Mouse (Mus musculus) stomach, postnatal 0 days (tissue): ENCODE measurements at regions not wholly inside any gene's neighbourhood (a gene's known extent, or its start where the extent isn't known, plus 50 kb on each side); places are given as distances from the start of the nearest gene placed in this dataset.

Source experiments
- ATAC-seq: fragments of 200-750 bp; cut with Nextera tagmentation; 2 replicates; pipeline ENCODE4 v1.8.0; 2017; ENCODE audit not compliant: low FRiP score, low TSS enrichment
- DNase-seq: peaks from one replicate; pipeline ENCODE4 v3.0.0-alpha.2; 2016; ENCODE audit warnings: low spot score
- H3K27ac ChIP-seq: fragments of 300-500 bp; sonication (generic); replicated peaks from 2 replicates; pipeline ENCODE4 v1.5.1; 2014; ENCODE audit warnings: mild to moderate bottlenecking, control low read depth
- H3K27me3 ChIP-seq: fragments of 300-500 bp; sonication (generic); 2 replicates; pipeline ENCODE4 v1.6.1; 2014; ENCODE audit warnings: low read length; ENCODE audit not compliant: control insufficient read depth, insufficient read depth
- H3K36me3 ChIP-seq: fragments of 300-500 bp; sonication (generic); 2 replicates; pipeline ENCODE4 v1.6.1; 2014; ENCODE audit warnings: low read length, mixed read lengths; ENCODE audit not compliant: control insufficient read depth, insufficient read depth
- H3K4me1 ChIP-seq: fragments of 300-500 bp; sonication (generic); replicated peaks from 2 replicates; pipeline ENCODE4 v1.6.1; 2014; ENCODE audit warnings: antibody characterized with exemption; ENCODE audit not compliant: control insufficient read depth, insufficient read depth
- H3K4me2 ChIP-seq: fragments of 300-500 bp; sonication (generic); replicated peaks from 2 replicates; pipeline ENCODE4 v1.6.1; 2014; ENCODE audit warnings: low read depth, mild to moderate bottlenecking, control low read depth, moderate library complexity
- H3K4me3 ChIP-seq: fragments of 300-500 bp; sonication (generic); 2 replicates; pipeline ENCODE4 v1.5.1; 2014; ENCODE audit warnings: low read depth, low read length, control low read depth
- H3K9ac ChIP-seq: fragments of 300-500 bp; sonication (generic); 2 replicates; pipeline ENCODE4 v1.6.1; 2014; ENCODE audit warnings: mild to moderate bottlenecking, low read length, control low read depth, mixed read lengths
- H3K9me3 ChIP-seq: fragments of 300-500 bp; sonication (generic); 2 replicates; pipeline ENCODE4 v1.6.1; 2016; ENCODE audit warnings: low read length; ENCODE audit not compliant: control insufficient read depth
- CTCF ChIP-seq: IDR thresholded peaks from 2 replicates; pipeline ENCODE4 v1.5.1; 2016; ENCODE audit warnings: antibody characterized with exemption, low read depth, mild to moderate bottlenecking, moderate library complexity
- EP300 ChIP-seq: optimal IDR thresholded peaks from 2 replicates; pipeline ENCODE3; 2016; ENCODE audit warnings: antibody characterized with exemption
- WGBS: fragments of 180-500 bp; shearing (Covaris S2); extraction: QIAGEN DNeasy Blood & Tissue Kit; methylation state at CpG from one replicate; pipeline ENCODE4 v1.1.7; 2014; 5-methylcytosine and 5-hydroxymethylcytosine counted together

- Histone ChIP-seq H3K36me3 (no peaks in the 10 kb centered on the region), H3K27me3 (no peaks in the 10 kb centered on the region), H3K27ac (no peak overlapping the region), H3K4me2 (no peak overlapping the region), H3K9me3 (no peaks in the 10 kb centered on the region), H3K4me1 (no peaks in the 10 kb centered on the region), H3K9ac (no peak overlapping the region), H3K4me3 (no peak overlapping the region)
- DNase-seq = no peak
- TF ChIP-seq CTCF = no peak
- TF ChIP-seq EP300 = no peak
- WGBS = 49% methylated on average over 5 of the region's 5 CpGs
- ATAC-seq = no peak
Observed at GRCm38 (mm10) chr13:35500891-35501290, 158.7 kb upstream of the Cdyl start.

- ATAC-seq (no peak), DNase-seq (peak; percentile 14)
- Histone ChIP-seq H3K36me3 (no peaks in the 10 kb centered on the region), H3K4me1 (no peaks in the 10 kb centered on the region), H3K9ac (no peak overlapping the region), H3K4me2 (no peak overlapping the region), H3K27me3 (no peaks in the 10 kb centered on the region), H3K9me3 (no peaks in the 10 kb centered on the region), H3K4me3 (no peak overlapping the region), H3K27ac (peak overlapping the region; percentile 49; the same call in 1 of the 2 replicates)
- TF ChIP-seq EP300 = no peak
- TF ChIP-seq CTCF = no peak
- WGBS = 55% methylated on average over 11 of the region's 11 CpGs
Observed at GRCm38 (mm10) chr13:35501351-35502146, 158.1 kb upstream of the Cdyl start.

GRCm38 (mm10) chr13:35502147-35502522 is 157.5 kb upstream of the Cdyl start:
- DNase-seq (no peak), ATAC-seq (no peak)
- H3K4me1 ChIP-seq = no peaks in the 10 kb centered on the region
- H3K4me3 ChIP-seq = no peak overlapping the region
- 44% methylated on average over 5 of the region's 5 CpGs for WGBS
- TF ChIP-seq CTCF (no peak), EP300 (peak; percentile 53)
- no peaks in the 10 kb centered on the region for H3K36me3 ChIP-seq
- H3K27me3 ChIP-seq = no peaks in the 10 kb centered on the region
- H3K27ac ChIP-seq = peak overlapping the region; percentile 49; the same call in 1 of the 2 replicates
- H3K9me3 ChIP-seq = no peaks in the 10 kb centered on the region
- no peak overlapping the region for H3K4me2 ChIP-seq
- no peak overlapping the region for H3K9ac ChIP-seq

GRCm38 (mm10) chr13:35503362-35503821 is 156.2 kb upstream of the Cdyl start:
- H3K4me2 ChIP-seq = no peak overlapping the region
- DNase-seq (peak; percentile 20), ATAC-seq (no peak)
- no peak overlapping the region for H3K27ac ChIP-seq
- 54% methylated on average over 17 of the region's 17 CpGs for WGBS
- no peak for TF ChIP-seq EP300
- no peak for TF ChIP-seq CTCF
- no peaks in the 10 kb centered on the region for H3K9me3 ChIP-seq
- no peak overlapping the region for H3K4me3 ChIP-seq
- H3K27me3 ChIP-seq = no peaks in the 10 kb centered on the region
- H3K9ac ChIP-seq = no peak overlapping the region
- H3K36me3 ChIP-seq = no peaks in the 10 kb centered on the region
- H3K4me1 ChIP-seq = no peaks in the 10 kb centered on the region

- no peaks in the 10 kb centered on the region for H3K36me3 ChIP-seq
- DNase-seq = no peak
- no peaks in the 10 kb centered on the region for H3K4me1 ChIP-seq
- H3K27ac ChIP-seq = no peak overlapping the region
- ATAC-seq = peak; percentile 38; the same call in 1 of the 2 replicates
- no peaks in the 10 kb centered on the region for H3K27me3 ChIP-seq
- H3K9ac ChIP-seq = no peak overlapping the region
- H3K9me3 ChIP-seq = no peaks in the 10 kb centered on the region
- WGBS = 47% methylated on average over 1 of the region's 1 CpGs
- no peak overlapping the region for H3K4me2 ChIP-seq
- TF ChIP-seq EP300 (no peak), CTCF (no peak)
- H3K4me3 ChIP-seq = no peak overlapping the region
Observed at GRCm38 (mm10) chr13:35507195-35507594, 152.4 kb upstream of the Cdyl start.

GRCm38 (mm10) chr13:35512029-35512507 is 147.6 kb upstream of the Cdyl start:
- Histone ChIP-seq H3K27ac (no peak overlapping the region), H3K9ac (no peak overlapping the region), H3K4me2 (no peak overlapping the region), H3K27me3 (no peaks in the 10 kb centered on the region), H3K9me3 (no peaks in the 10 kb centered on the region), H3K4me1 (no peaks in the 10 kb centered on the region), H3K36me3 (no peaks in the 10 kb centered on the region), H3K4me3 (no peak overlapping the region)
- 85% methylated on average over 8 of the region's 8 CpGs for WGBS
- DNase-seq (no peak), ATAC-seq (no peak)
- no peak for TF ChIP-seq CTCF
- TF ChIP-seq EP300 = no peak
